Mouse (Mus musculus) thymus, postnatal 4 days (tissue): ENCODE measurements around the gene Msmp.

Source experiments
- DNase-seq: peaks from one replicate; pipeline ENCODE4 v3.0.0; 2021

Gene Msmp

DNA sequence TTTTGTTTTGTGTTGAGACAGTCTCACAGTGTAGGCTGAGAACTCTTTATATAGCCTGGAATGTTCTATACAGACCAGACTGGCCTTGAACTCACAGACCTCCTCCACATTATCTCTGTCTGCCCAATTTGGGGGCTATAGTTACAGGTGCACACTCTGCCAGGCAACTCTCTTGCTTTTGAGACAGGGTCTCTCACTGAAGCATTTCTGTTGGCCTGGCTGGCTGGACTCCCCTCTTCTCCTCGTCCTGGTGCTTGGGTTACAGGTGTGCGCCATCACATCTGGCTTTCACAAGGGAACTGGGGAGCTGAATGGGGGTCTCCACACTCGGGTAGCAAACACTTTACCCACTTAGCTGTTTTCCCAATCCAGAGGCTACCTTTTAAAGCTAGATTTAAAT, 7.7 kb upstream of the Msmp start:
- no peak for DNase-seq

DNA sequence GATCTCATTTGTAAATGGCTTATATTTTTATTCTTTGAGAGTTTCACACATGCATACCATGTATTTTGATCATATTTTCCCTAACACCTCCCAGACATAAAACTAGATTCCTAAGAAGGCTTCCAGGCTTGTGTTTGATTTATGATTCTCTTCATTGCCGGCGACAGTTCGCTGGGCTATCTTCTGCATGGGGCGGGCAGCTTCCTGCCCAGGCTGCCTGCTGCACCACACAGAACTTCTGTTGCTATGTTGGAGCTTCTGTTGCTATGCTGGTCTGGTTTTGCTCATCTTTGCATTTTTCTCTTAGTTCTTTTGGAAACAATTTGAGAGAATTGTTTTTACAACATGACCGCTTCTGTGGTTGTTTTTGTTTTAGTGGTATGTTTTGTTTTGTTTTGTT, 7.2 kb upstream of the Msmp start:
- DNase-seq, result no peak

DNA sequence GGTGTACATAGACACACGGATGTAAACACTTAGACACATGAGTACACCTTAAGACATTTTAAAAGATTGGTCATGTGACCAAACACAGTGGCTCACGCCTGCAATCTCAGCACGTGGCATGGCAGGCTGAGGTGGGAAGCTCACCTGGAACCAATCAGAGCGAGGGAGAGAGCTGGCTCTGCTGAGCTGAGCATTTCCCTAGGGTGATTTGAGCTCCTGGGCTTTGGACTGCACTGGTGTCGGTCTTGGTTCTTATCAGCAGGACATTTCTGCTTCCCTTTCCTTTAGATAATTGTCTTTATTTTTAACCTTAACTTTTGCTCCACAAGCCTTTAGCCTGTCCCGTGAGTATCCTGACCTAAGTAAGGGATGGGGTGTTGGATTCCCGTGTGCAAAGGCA, 3.4 kb upstream of the Msmp start:
- DNase-seq, result no peak

DNA sequence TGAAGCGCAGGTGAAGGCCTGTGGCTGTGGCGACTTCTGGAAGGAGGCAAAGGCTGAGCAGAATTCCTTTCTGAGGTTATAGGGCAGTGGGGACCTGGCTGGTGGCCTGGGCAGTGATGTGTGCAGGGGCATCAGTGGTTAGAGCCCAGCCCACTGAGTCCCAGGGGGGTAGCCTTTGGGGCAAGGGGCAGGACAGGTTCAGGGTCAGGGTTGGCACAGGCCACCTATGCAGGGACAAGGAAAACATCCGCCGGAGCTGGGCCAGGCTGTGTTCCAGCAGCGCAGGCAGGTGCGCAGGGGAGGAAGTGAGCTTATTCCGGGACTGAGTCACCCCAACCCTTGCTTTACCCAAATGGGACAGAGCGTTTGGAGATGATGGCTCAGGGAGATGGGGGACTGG, 2.1 kb upstream of the Msmp start:
- DNase-seq, result no peak

DNA sequence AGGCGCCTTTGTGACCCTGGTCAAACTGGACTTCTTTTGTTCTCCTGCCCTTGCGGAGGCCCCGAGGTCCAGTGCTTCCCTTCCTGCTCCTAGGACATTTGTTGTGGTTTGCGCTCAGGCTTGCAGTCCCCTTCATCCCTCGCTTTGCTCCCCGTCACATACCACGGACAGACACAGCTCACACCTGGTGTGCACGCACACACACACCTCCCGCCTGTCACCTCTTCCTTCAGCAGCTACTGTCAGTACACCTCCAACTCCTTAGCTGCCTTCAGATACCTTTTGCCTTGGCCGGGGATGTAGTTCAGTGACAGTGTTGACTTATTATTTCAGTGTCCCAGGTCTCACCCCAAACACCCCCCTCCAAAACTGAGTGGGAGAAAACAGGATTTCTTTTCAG, 1.4 kb upstream of the Msmp start:
- no peak for DNase-seq

DNA sequence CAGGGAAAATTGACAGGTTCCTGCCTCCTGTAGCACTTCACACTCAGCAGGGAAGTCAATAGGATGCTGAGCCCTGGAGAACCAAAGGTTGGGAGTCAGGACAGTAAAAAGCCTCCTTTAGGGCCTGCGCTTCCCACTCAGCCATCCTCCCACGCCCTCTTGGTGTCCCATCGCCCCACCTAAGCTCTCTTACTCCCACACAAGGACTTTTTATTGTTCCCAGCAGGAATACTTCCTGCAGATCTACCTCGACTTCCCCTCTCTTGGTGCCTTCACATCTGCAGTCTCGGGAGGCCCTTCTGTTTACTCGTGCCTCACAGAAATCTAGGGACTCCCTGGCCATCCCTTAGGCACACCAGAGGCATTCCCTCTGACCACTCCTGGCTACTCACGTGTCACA, 873 bp downstream of the Msmp start:
- DNase-seq, result no peak

DNA sequence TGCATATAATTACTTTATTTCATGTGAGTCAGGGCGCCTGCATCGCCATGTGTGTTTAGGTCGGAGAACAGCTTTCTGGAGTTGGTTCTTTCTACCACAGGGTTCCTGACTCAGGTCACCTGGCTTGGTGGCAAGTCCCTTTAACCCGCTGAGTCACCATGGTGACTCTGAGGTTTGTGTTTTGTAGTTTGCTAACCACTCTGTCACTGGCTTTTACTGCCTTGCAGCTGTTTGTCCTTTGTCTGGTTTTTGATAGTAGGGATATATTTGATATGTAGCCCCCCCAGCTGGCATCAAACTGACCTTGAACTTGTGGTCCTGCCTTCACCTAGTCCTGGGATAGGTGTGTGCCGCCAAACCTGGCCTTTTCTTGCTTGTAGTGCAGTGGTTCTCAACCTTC, 2.1 kb downstream of the Msmp start:
- no peak for DNase-seq

DNA sequence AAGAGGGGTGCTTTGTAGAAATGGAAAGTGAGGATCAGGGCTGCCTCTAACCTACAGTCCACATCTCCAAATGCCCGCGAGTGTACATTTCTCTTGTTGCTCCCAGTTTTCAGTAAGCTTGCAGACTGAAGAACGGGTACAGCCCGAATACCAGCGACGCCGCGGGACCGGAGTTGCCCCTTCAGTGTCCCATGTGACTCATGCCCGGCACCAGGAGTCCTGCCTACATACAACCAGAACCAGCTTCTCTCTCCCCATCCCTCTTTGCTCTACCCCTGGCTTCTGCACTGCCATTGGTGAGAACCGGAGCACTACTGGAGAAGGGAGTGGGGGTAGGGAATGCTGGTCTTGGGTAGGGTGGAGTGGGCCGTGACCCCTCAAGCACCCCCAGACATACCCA, 2.9 kb downstream of the Msmp start:
- DNase-seq, result no peak

DNA sequence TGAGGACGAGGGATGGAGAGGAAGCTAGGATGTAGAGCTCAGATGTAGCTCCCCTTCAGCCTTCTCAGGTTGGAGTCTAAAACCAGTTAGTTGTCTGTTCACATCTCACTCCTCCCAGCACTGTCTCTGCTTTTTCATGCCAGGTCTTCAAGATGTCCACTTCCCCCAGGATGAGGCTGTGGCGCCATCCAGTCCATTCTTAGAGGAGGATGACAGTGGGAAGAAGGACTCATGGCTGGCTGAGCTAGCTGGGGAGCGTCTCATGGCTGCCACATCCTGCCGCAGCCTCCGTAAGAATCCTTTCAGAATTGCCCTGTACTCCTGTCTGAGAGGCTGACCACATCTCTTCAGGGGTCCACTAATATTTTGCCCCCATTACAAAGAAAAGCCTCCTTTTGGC, 3.6 kb downstream of the Msmp start:
- no peak for DNase-seq

DNA sequence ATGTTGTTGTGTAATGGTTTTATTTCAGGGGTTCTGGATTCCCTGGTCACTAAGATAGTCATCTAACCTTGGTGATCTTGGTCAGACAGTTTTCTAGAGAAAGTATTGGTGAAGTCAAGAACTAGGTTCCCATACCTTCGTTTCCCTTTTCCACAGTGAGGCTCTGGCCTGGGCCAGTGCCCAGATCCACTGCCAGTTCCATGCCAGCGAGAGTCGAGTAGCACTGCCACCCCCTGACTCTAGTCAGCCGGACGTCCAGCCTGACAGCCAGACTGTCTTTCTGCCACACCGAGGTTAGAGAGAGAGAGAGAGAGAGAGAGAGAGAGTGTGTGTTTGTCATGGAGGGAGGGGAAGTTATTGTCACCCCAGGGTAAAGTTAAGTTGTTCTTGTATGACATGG, 4.6 kb downstream of the Msmp start:
- no peak for DNase-seq

DNA sequence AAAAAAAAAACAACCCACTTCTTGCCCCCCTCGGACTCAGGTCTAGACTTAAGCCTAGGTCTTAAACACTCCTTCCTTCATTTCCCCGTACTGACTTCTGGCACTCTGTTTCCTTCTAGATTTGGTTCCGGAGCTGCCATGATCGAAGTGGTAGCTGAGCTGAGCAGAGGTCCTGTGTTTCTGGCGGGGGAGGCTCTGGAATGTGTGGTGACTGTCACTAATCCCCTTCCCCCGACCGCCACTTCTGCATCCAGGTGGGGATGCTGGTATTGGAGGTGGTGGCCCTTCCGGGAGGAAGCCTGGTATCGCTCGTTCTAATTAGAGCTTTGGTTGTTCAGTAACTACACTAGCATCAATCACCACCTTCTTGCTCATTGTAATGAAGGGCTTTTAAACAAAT, 5.0 kb downstream of the Msmp start:
- DNase-seq, result peak; percentile 34

DNA sequence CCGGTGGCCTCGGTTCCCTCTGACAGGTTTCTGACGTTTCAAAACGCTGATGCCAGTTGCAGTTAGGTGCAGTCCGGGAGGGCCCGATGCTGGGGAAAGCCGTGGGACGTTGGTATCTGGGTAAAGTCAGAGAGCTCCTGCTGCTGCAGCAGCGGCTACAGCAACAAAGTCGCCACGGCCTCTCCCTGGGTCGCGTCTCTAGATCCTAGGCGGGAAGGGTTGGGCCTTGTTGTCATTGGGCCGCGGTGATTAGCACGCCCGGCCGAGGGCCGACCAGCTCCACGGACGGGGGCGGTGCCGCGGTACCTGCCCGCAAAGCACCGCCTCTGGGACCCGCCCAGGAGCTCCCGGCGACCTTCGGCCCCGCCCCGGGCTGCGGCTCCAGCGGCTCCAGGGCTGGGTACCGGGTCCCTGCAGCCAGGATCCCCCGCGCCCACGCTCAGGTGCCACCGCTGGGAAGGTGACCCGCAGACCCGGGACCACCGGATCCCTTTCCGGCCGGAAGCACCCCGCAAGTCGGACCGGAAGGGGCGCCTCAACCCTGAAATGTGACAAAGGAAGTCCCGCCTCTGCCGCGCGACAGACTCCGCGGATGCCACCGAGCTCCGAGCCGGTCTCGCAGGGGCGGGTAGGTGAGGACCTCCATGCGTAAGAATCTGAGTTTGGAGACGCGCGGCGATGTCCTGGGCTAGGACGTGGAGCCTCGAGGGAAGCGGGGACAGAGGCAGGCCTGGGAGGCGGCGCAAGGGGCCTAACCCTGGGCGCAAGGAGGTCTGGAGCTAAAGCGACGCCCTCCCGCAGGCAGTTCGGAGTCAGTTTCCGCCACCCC, 5.7 kb downstream of the Msmp start, which contains the start of the genes Rgp1 and Gba2:
Rgp1 (plus strand) TSS at position 340 of the 829 bp plus-strand sequence.
Gba2 (minus strand) TSS at position 498 of the 829 bp plus-strand sequence.
- DNase-seq, result peak; percentile 89

DNA sequence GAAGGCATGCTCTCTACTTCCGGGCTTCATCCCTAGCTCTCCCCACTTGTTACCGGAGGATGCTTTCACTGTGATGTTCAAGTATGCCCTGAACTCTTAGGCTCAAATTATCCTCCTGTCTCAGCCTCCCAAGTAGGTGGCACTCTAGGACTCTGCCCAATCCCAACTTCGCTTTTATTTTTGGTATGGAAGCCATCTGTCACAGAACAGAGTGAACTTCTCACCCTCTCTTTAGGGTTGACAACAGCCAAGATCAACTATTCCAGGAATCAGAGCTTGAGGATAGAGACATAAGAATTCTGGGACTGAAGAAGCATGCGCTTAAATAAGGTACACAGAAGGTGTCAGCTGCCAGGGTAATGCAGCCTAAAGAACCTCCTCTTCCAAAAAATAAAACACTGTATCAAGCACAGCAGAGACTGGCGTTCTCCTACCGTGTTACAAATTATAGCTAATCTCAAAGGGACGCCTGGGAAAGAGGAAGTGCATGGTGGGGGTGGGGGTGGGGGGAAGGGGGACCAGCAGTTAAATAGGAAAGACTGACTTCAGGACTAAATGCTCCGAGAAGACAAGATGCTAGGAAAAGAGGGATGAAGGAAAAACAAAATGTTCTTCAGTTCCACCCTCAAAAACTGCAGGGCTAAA, 6.9 kb downstream of the Msmp start:
- DNase-seq, result no peak

DNA sequence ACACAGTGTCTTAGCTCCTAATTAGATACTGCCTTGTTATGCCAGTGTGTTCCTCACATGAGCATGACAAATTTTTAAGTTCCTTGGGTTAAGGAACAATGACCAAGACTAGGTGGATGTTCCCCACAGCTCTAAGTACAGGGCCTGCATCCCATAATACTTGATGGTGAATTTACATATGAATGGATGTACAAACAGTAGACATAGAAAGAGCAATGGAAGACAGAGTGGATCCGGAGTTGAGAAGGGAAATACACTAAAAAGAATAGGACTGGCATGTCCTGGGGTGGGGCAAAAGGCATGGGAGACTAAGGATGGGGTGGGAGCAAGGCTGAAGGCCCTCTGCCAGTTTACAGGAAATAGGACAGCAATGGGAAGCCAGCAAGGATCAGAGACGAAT, 8.9 kb downstream of the Msmp start:
- DNase-seq, result no peak

DNA sequence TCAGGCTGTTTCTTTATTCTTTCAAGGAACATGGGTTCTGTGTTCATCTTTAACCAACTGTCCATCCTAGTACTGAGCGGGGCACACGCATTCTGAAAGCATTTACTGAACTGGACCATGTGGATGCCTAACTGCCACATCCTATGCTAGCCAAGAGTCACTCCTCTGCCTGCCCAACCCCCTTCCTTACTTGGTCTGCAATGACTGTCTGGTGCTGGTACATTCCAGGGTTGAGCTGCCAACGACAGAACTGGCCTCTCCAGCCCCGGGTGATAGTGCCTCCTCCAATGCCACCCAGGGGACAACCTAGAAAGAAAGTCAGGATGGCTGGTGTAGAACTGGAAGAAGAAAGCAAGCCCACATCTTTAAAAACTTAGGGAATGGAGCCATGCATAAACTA, 10.7 kb downstream of the Msmp start:
- DNase-seq, result no peak

DNA sequence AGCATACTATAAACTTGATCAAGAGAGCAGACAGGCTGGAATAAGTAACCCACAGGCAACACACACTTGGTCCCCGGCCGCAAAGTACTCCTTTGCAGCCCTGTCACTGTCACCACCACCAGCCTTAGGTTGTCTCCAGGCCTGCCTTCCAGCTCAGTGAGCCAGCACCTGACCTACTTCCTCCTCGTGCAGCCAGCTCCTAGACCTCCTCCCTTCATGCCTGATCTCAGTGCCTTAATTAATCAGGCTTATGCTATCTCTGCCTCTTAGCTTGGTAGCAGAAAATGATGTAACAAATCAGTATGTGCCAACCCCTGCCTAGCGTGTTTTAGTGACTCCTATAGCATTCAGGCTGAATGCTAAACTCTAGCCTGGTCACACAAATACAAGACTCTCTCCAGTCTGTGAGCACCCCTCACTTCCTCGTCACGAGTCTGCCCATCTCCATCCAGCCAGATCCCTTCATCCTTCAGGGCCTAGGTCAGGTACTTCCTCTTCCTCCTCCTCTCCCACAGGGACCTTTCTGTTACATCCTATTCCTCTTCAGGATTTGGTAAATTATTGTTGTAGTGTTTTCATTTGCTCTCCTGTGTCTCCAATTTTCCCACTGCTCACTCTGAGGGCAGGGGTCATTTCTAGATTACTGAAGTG, 12.8 kb downstream of the Msmp start:
- DNase-seq, result no peak

DNA sequence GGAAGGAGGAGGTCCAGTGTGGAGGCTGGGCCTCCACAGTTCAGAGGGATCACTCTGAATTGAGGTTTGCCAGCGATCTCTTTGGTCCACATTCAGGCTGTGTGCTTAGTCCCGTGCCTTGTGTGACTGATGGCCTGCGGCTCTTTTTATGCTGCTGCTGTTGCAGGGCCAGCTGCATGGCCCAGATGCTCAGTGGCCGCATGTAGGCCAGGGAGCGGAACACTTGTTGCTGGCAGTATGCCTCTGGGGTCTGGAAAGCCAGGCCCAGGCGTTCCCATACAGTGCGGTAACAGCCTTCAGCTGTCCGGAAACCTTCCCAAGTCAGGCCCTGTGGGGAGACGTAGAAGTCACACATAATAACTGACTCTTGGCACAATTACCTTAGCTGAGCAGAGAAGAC, 17.2 kb downstream of the Msmp start:
- no peak for DNase-seq

DNA sequence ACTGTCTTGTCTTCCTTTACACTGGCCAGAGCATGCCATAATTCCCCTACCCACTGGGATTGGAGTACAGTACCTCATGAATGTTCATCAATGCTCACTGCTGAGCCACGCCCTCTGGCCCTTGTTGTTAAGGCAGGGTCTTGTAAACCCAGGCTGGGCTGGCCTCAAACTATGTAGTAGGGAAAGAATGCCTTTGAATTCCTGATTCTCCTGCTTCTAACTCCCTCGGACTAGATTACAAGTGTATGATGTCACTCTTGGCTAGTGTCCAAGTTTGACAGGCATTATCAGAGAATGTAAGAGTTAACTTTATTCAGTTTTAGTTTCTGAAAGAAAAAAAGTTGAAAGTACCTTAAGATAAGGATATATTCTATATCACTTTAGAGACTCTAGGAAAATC, 20.1 kb downstream of the Msmp start:
- DNase-seq, result no peak

DNA sequence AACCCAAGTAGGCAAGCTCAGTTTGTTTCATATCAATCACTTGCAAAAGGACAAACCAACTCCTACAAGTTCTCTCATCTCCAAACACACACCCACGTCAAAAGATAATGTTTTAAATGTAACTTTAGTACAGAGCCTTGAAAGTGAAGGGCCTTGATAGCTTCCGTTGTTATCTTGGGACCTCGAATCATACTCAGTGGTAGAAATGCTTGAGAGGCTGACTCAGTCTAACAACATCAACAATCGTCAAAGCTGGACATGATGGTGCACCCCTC, 20.8 kb downstream of the Msmp start:
- no peak for DNase-seq

DNA sequence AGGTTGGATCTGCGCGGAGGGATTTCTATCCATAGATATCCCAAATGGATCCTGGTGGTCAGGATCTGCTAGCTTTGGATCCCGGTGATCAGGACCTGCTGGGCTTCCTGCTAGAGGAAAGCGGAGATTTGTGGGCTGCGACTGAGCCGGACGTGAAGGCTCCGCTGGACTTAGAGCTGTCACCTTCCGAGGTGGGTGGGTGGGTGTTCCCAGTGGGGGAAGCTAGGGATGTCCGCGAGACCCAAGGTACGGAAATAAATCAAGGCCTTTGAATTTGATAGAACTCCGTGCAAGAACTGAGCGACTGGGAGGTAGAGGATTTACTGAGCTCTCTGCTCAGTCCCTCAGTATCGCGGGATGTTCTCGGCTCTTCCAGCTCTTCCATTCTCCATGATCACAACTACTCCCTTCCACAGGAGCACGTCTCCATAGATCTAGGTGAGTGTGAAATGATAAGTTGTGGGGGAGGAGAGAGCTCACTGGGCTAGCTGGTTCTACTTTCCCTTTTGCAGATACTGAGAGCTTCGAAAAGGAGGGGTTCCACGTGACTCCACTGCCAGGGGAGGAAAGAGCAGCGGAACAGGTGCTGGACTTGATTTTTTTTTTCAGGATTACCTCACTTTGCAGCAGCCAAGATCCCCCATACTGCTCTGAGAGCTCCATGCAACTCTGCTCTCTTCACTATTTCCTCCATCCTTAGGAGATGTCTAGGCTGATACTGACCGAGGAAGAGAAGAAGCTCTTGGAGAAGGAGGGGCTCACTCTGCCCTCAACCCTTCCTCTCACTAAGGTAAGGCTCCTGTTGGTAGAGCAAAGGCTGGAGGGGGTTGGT, 21.3 kb downstream of the Msmp start:
- DNase-seq, result no peak

DNA sequence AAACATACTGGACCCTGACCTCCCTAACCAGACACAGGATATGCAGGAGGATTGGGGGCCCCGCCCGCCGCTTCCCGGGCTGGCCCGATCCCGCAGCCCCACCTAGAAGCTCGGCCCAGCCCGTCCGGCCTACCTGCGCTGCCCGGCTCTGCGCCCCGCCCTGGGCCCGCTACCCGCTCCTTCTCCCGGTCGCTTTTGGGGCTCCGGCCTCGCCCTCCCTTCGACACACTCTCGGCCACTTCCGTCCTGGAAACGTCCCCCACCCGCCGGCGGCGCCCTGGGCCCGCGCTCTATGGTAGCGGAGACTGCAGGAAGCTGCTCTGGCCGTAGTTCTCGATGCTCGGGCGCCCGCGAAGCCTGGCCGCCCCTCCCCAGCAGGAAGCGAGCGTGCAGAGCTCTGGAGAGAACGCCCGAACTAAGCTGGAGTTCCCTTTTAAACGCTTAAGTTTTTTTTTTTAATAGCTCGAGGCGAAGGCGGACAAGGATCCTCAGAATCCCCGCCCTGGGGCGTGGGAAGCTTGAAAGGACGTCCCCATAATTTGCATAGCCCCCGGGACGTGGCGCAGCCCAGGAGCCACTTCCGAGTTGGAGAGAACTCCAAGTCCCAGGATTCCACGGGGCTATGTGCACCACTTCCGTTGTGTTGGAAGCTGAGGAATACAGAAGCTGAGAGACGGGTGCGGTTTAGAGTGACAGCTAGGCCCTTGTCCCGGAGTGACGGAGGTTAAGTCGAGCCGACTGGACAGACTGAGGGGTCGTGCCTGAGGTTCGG, 22.1 kb downstream of the Msmp start, which contains the start of the genes Creb3 and Tln1:
Creb3 (plus strand) TSS at position 336 of the 772 bp plus-strand sequence.
Tln1 (minus strand) TSS at position 695 of the 772 bp plus-strand sequence.
- DNase-seq, result peak; percentile 94

DNA sequence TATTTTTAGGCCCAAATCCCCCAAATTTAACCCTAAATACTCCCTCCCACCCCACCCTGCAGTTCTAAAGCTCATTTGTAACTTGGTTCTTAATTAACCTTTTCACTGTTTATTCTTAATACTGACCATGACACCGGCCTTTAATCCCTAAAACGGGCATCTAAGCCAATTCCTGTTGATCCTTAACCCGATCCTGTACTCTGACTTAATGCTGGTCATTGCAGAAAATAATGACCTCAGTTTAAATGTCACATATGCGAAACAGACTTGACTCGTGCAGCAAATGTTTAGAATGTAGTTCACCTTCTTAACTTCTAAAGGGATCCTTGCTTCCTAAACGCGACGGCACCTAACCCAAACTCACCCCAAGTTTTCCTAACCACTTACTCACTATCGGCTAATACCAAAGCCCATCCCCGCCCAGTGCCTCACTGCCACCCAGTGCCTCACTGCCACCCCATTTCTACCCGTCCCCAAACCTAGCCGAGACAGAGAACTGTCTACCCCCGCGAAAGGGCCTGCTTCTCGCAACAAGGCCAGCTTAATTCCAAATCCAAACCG, 22.8 kb downstream of the Msmp start:
- DNase-seq, result no peak
